Mouse (Mus musculus) embryo, embryonic 11 days (tissue): ENCODE data around the gene Spesp1.

Experiments
- DNase-seq: peaks from one replicate; pipeline ENCODE4 v3.0.0-alpha.2; 2015

Gene Spesp1

GRCm38 (mm10) chr9:62281991-62282390 is at the start of gene Spesp1:
Gene Spesp1 (minus strand): TSS chr9:62282208.
- no peak for DNase-seq

DNA sequence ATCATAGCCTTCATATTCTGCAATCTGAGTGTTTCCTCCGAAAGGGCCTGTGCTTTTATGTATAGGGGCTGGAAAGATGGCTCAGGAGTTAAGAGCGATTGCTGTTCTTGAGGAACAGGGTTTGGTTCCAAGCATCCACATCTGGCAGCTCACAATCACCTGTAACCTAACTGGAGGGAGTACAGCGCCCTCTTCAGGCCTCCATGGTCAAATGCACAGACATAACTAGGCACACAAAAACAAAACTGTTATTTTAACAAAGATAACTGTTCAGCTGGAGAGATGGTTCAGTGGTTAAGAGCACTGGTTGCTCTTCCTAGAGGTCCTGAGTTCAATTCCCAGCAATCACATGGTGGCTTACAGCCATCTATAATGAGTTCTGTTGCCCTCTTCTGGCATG is 44.0 kb upstream of the Spesp1 start:
- DNase-seq: no peak

DNA sequence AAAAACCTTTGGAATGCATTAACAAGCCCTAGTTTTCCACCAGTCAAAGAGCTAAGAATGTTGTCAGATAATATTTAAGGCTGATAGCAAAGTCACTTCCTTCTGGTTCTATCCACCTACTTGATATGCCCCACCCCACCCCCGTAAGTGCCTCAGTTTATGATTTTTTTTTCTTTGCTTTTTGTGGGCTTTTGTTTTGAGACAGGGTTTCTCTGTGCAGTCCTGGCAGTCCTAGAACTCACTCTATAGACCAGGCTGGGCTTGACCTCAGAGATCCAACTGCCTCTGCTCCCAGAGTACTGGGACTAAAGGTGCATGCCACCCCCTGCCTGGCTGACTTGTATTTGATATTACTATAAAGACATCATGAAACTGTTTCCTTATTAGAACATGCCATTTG is 41.8 kb upstream of the Spesp1 start:
- no peak for DNase-seq

DNA sequence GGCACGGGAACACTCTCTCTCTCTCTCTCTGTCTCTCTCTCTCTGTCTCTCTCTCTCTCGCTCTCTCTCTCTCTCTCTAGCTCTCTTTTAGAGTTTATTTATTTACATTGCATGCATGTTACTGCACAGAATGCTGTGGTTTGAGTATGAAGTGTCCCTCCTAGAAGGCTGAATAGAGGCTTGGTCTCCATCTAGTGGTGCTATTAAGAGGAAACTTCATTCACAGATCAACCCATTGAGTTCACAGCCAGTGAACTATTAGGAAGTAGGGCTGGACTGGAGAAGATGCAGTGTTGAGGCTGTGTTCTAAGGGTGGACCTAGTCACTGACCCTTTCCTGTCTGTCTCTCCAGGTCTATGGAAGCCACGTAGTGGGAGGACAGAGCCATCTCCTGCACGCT is 36.7 kb upstream of the Spesp1 start:
- no peak for DNase-seq

DNA sequence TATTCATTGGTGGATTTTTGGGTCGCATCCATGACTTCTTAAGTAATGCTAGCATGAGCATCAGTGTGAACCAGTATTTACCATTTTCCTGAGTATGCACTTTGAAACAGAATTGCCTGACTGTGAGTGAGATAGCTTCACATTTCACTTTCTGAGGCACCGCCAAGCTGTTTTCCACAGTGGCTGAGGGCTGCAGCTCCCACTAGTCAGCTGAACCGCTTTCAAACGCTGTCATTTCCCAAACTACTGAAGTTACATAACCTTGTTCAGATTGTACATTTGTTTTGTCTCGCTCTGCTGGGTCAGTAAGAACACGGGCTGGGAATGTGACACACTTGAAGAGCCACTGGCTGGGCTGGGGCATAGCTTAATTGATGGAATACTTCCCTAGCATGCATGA is 33.5 kb upstream of the Spesp1 start:
- no peak for DNase-seq

DNA sequence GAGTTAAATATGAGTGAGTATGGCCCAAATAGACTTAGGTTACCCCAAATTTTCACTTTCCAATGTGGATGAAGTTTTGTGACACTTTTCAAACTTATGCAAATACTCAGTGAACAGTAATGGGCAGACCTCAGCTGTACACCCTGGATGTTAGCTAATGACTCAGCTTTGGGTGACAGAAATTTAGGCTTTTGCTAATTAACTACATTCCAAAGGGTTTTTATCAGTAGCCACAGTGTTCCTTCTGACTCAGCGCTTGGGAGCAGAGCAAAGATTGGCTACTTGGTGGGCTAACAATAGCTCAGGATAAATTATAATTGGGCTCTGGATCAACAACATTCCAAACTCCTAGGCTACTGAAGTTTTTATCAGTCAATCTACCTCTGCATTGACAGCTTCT is 14.9 kb upstream of the Spesp1 start:
- DNase-seq: no peak

- peak; percentile 85 for DNase-seq
Measured at GRCm38 (mm10) chr9:62295006-62295698, 13.1 kb upstream of the Spesp1 start.

DNA sequence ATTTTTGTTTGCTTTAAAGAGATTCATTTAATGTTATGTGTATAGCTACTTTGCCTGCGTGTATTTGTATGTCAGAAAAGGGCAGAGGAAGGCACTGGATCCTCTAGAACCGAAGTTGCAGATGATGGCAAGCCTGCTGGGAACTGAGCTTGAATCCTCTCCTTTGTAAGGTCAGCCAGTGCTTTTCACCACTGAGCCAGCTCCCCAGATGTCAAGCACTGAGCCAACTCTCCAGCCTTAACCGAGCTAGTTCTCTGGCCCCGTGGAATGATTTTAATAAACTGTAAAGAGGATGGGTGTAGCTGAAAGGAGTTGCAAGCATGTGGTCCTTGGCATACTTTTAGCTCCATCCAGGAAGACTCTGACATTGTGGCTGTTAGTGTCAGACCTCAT is 5.6 kb upstream of the Spesp1 start:
- no peak for DNase-seq

- peak; percentile 86 for DNase-seq
Measured at GRCm38 (mm10) chr9:62286967-62287632, 5.1 kb upstream of the Spesp1 start.

- no peak for DNase-seq
Measured at GRCm38 (mm10) chr9:62284266-62284665, 2.3 kb upstream of the Spesp1 start.

GRCm38 (mm10) chr9:62276899-62277298 is 5.1 kb downstream of the Spesp1 start:
- no peak for DNase-seq

DNA sequence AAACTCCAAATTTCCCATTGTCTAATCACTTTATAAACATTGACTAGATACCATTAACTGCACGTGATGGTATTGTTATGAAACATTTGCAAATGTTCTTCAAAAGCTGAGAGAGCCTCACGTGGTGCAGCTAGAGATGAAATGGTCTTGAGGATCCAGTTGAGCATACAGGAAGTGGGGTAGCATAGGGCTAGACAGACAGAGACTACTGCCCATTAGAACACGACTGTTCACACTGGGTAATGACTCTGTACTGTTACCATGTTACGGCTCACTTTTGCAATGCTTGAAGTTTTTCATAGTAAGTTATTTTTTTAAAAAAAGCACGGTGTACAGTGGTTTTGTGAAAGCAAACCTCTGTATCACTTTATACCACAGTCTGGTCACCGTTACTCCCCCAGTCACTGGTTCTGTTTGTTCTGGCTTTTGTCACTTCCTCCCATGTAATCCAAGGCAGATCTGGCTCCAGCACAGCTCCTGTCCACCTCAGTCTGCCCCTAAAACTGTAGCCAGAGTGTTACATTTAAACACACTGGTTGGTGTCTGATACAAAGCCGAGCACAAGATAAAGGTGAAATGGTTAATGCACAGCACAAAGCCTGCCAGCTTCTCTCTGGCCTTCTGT is 11.1 kb downstream of the Spesp1 start:
- no peak for DNase-seq

- DNase-seq: no peak
Measured at GRCm38 (mm10) chr9:62269161-62269560, 12.8 kb downstream of the Spesp1 start.

DNA sequence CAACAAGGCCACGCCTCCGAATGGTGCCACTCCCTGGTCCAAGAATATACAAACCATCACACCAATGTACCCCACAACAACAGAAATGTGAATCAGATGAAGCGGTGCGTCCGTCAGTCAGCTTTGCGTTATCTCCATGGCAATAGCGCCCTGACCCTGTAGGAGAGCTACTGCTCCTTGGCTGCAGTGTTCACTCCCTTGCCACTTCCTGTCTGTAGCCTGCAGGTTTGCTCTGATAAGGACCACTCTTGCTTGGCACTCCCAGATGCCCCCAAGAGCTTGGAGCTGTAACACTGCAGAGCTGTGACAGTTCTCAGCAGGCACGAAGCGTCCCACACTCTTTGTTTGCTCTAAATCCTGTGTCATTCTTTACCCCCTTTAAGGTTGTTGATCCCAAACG is 16.7 kb downstream of the Spesp1 start:
- DNase-seq: no peak

DNA sequence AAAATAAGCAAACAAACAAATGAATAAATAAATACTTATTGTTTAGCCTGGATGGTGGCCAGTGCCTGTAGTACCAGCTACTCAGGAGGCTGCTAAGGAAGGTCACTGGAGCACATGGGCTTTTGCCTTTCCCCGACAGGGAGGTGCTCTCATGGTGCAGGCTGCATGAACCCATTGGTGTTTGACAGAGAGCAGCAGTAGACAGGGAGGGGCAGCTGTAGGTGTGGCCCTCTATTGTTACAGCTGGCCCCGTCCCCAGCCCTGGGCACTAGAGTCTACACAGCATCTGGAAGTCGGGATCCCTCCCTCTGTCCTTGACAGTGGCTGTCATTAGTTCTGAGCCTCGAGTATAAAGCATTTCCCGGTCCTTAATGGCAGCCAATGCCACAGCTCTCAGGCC is 18.4 kb downstream of the Spesp1 start:
- no peak for DNase-seq

- no peak for DNase-seq
Measured at GRCm38 (mm10) chr9:62261406-62261805, 20.6 kb downstream of the Spesp1 start.

DNA sequence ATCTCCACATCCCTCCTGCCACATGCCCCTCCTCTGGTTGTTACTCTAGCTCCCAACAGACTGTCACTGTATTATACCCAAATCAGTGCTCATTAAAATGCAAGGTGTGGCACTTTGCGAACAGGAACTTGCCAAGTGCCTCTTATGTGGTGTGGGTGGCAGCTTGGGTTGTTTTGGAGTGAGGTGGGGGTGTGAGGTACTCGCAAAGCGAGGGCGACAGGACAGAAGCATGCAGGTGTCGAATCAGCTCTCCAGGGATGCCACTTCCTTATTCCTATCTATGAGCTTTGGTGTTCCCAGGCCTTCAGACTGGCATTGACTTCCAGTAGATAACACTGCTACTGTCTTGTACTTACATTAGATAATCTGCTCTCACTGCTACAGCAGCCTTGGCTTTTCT is 21.0 kb downstream of the Spesp1 start:
- no peak for DNase-seq

GRCm38 (mm10) chr9:62258005-62258404 is 24.0 kb downstream of the Spesp1 start:
- no peak for DNase-seq

DNA sequence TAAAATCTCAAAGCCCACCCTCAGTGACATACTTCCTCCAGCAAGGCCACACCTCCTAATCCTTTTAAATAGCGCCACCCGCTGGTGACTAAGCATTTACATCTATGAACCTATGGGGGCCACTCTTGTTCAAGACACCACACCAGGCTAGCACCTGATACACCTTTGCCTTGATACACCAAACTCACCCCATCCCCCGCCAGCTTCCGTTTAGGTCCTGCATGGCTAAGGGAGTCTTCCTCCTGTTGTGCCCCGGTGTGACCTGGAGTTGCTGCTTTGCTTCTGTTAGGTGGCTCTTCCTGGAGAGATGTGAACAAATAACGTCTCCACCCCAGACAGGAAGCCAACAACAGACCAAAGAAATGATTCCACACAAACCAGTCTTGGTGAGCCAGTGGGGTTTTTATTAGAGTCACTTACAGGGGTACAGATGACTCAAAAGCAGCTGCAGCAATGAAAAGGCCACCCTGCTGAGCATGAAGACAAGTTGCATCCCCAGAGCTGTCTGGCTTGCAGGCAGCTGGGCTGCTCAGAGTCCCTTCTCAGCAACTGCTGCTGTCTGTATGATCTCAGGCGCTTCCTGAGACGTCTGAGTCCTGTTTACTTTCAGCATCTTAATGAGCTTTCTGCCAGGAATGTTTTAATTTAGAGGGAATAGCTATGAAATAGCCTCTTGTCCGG is 26.0 kb downstream of the Spesp1 start:
- no peak for DNase-seq

DNA sequence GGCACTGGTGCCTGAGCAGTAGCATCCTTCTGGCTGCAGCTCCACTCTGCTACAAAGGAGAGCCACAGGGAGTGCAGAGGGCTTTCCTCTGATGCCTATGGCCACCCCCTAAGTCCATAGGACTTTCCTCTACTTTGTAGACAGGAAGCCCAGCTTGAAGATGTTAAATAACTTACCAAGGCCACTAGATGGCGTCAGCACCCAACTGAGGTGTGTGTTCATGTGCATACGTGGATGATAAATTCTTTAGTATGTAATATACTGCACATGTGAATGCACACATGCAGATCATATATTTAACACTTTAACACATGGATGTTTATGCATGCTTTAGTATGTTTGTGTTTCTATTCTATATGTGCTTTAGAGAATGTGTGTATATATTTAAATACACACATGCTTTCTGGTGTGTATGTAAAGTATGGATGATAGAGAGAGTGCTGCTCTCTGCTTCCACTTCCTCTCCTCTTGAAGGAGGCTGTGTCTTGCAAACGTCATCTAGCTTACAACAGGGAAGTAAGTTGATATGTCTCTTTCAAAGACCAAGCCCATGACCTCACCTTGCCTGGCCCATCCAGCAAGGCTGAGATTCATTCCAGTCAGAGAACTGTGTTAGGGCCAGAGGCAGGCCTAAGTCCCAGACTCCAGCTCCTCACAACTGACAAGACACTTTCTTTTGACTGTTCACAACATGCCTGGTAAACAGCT is 28.1 kb downstream of the Spesp1 start:
- peak; percentile 74 for DNase-seq

DNA sequence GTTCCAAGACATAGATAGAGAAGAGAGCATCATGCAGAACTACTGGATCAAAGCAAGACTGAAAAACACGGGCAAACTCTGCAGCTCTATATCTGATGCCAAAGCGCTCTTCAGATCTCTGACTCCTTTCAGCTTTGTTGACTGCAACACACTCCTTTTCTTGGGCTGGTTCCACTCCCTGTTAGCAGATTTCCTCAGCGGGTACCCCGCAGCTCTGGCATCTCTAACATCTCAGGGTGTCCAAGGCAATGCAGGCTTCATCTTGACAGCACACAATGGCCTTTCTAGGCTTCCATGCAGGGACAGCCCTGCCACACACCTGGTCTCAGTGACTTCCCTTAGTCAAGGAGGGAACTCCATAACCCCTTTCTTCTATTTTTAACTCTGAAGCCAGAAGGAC is 31.7 kb downstream of the Spesp1 start:
- DNase-seq: no peak

DNA sequence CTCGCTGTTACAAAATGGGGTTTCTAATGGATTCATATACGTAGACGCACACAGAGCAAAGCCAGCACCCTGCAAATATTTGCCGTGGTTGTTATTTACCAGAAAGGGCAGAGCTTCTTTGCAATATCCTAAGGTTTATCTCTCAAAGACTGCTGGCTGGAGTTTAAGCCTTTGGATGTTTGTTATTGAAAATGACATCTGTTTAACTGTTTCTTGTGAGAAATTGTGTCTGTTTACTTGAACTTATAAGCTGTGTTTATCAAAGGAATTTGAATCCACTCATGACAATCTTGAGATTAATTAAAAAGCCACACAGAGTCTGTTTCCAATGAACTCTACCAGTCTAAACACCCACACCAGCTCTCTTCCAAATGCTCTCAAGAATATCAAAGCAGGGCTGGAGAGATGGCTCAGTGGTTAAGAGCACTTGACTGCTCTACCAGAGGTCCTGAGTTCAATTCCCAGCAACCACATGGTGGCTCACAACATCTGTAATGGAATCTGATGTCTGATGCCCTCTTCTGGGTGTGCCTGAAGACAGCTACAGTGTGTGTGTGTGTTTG is 35.5 kb downstream of the Spesp1 start:
- no peak for DNase-seq
